Mouse (Mus musculus) embryonic facial prominence, embryonic 12.5 days (tissue): Measurements from ENCODE around the gene Acbd7. TPM values are rescaled to one million over a fixed set of nuclear protein-coding genes. Genes with fewer than 3 reads are reported as not detected.

Experiments used
- ATAC-seq: fragments of 200-750 bp; cut with Nextera tagmentation; 2 replicates; pipeline ENCODE4 v1.8.0; 2017; ENCODE audit not compliant: insufficient number of reproducible peaks, insufficient read depth, low FRiP score, low TSS enrichment
- H3K27ac ChIP-seq: fragments of 300-500 bp; sonication (generic); 2 replicates; pipeline ENCODE4 v1.5.1; 2016; ENCODE audit warnings: mild to moderate bottlenecking
- H3K27me3 ChIP-seq: fragments of 300-500 bp; sonication (generic); 2 replicates; pipeline ENCODE4 v1.6.1; 2016; ENCODE audit warnings: mild to moderate bottlenecking, moderate library complexity
- H3K36me3 ChIP-seq: fragments of 300-500 bp; sonication (generic); 2 replicates; pipeline ENCODE4 v1.6.1; 2016; ENCODE audit warnings: mild to moderate bottlenecking
- H3K4me1 ChIP-seq: fragments of 300-500 bp; sonication (generic); 2 replicates; pipeline ENCODE4 v1.6.1; 2016
- H3K4me2 ChIP-seq: fragments of 300-500 bp; sonication (generic); replicated peaks from 2 replicates; pipeline ENCODE4 v1.6.1; 2016; ENCODE audit warnings: mild to moderate bottlenecking, moderate library complexity
- H3K4me3 ChIP-seq: fragments of 300-500 bp; sonication (generic); 2 replicates; pipeline ENCODE4 v1.5.1; 2016; ENCODE audit warnings: mild to moderate bottlenecking
- H3K9ac ChIP-seq: fragments of 300-500 bp; sonication (generic); 2 replicates; pipeline ENCODE4 v1.6.1; 2016; ENCODE audit warnings: mild to moderate bottlenecking, moderate library complexity
- H3K9me3 ChIP-seq: fragments of 300-500 bp; sonication (generic); 2 replicates; pipeline ENCODE4 v1.6.1; 2016; ENCODE audit warnings: mild to moderate bottlenecking, moderate library complexity
- WGBS: fragments of 180-500 bp; shearing (Covaris S2); methylation state at CpG from one replicate; pipeline ENCODE4 v1.1.7; 2016; 5-methylcytosine and 5-hydroxymethylcytosine counted together
- polyA plus RNA-seq: library from polyadenylated mRNA; unstranded; fragments of >200 nt; fragmentation: Nextera tagmentation; extraction: Ambion mirVana; gene quantifications from 2 replicates; pipeline ENCODE4 v1.2.1, GENCODE M21; 2016

The Acbd7 gene
- polyA plus RNA-seq, 1 experiment from 2014 or later = 1.7 TPM

GRCm38 (mm10) chr2:3332056-3332455, 3.9 kb upstream of the Acbd7 start:
- Histone ChIP-seq H3K4me1 (peaks cover 9% of the 10 kb centered on the region; the same call in 1 of the 2 replicates), H3K4me3 (peak overlapping the region; percentile 70), H3K27ac (peak overlapping the region; percentile 54; the same call in 1 of the 2 replicates), H3K9me3 (no peaks in the 10 kb centered on the region), H3K27me3 (peaks cover 7% of the 10 kb centered on the region), H3K4me2 (peak overlapping the region; percentile 64), H3K36me3 (peaks cover 15% of the 10 kb centered on the region), H3K9ac (peak overlapping the region; percentile 65)
- WGBS = 2% methylated on average over 21 of the region's 21 CpGs
- ATAC-seq = no peak; the same call in 1 of the 2 replicates

- peak within 1 kb of the TSS; percentile 65 for H3K9ac ChIP-seq
- WGBS = under 1% methylated on average over 45 of the region's 45 CpGs
- peaks cover 7% of the 10 kb centered on the region for H3K27me3 ChIP-seq
- H3K4me1 ChIP-seq = peaks cover 9% of the 10 kb centered on the region; the same call in 1 of the 2 replicates
- no peaks in the 10 kb centered on the region for H3K9me3 ChIP-seq
- peak within 1 kb of the TSS; percentile 64 for H3K4me2 ChIP-seq
- peak; percentile 99 for ATAC-seq
- H3K4me3 ChIP-seq = peak within 1 kb of the TSS; percentile 70
- H3K36me3 ChIP-seq = peaks cover 11% of the 10 kb centered on the region
- peak within 1 kb of the TSS; percentile 54; the same call in 1 of the 2 replicates for H3K27ac ChIP-seq
Measured at GRCm38 (mm10) chr2:3332484-3333242, 3.3 kb upstream of the Acbd7 start, which contains the start of gene Rpp38. Rpp38 (minus strand) TSS chr2:3332643.

DNA sequence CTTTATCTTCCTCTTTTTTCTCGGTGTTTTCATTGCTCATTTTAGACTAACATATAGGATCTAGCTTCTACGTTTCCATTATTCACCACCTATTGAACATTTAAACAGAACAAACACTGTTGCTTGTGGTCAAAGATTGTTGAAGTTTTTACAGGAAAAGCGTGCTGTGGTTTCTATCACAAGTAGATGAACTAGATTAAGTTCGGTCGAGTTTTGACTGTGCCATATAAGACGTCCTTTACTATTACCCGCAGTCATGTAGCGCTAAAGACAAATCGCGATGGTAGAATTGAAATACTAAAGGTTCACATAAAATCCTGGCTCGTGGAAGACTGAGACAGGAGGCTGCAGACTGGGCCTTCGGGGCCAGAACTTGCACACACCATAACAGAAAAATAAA, 2.2 kb upstream of the Acbd7 start:
- peaks cover 9% of the 10 kb centered on the region; the same call in 1 of the 2 replicates for H3K4me1 ChIP-seq
- no peak overlapping the region for H3K9ac ChIP-seq
- H3K4me2 ChIP-seq = no peak overlapping the region
- WGBS = 90% methylated on average over 12 of the region's 12 CpGs
- H3K36me3 ChIP-seq = no peaks in the 10 kb centered on the region
- H3K4me3 ChIP-seq = no peak overlapping the region
- no peaks in the 10 kb centered on the region for H3K9me3 ChIP-seq
- no peak overlapping the region for H3K27ac ChIP-seq
- no peak for ATAC-seq
- H3K27me3 ChIP-seq = peaks cover 7% of the 10 kb centered on the region

DNA sequence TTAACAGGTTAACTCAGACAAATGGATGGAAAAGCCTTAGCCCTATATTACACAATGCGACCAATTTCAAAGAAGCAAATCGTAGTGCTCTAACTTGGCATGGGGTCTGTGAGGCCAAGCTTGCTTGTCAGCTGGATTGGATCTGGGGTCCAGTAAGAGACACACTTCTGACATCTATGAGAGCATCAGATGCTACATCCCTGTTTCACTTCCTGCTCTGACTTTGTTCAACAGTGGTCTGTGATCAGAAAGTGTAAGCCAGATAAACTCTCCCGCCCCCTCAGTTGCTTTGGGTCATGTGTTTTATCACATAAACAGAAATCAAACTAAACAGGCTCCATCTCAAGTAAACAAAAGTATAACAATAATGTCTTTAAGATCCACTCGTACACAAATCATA, 12.5 kb downstream of the Acbd7 start:
- H3K4me2 ChIP-seq = no peak overlapping the region
- H3K4me1 ChIP-seq = no peaks in the 10 kb centered on the region
- 77% methylated on average over 4 of the region's 4 CpGs for WGBS
- H3K4me3 ChIP-seq = no peak overlapping the region
- H3K27me3 ChIP-seq = 0 out of 2 replicates have a peak, but pooled peaks cover 3% of the 10 kb centered on the region
- no peak overlapping the region for H3K9ac ChIP-seq
- H3K36me3 ChIP-seq = no peaks in the 10 kb centered on the region
- no peak for ATAC-seq
- no peaks in the 10 kb centered on the region for H3K9me3 ChIP-seq
- no peak overlapping the region for H3K27ac ChIP-seq

GRCm38 (mm10) chr2:3348919-3349318, 13.0 kb downstream of the Acbd7 start:
- no peak overlapping the region for H3K9ac ChIP-seq
- 14% methylated on average over 3 of the region's 3 CpGs for WGBS

GRCm38 (mm10) chr2:3353160-3353559, 17.2 kb downstream of the Acbd7 start:
- H3K4me3 ChIP-seq = no peak overlapping the region
- no peak overlapping the region for H3K27ac ChIP-seq
- H3K9ac ChIP-seq = no peak overlapping the region
- ATAC-seq = no peak
- H3K27me3 ChIP-seq = no peaks in the 10 kb centered on the region
- H3K9me3 ChIP-seq = no peaks in the 10 kb centered on the region
- H3K36me3 ChIP-seq = no peaks in the 10 kb centered on the region
- no peak overlapping the region for H3K4me2 ChIP-seq
- H3K4me1 ChIP-seq = no peaks in the 10 kb centered on the region

More at GRCm38 (mm10) chr2:3348919-3349318, 13.0 kb downstream of the Acbd7 start:
- H3K4me1 ChIP-seq = no peaks in the 10 kb centered on the region
- H3K27me3 ChIP-seq = 0 out of 2 replicates have a peak, but pooled peaks cover 3% of the 10 kb centered on the region
- H3K4me2 ChIP-seq = no peak overlapping the region
- H3K4me3 ChIP-seq = no peak overlapping the region
- ATAC-seq = no peak
- no peaks in the 10 kb centered on the region for H3K9me3 ChIP-seq
- H3K27ac ChIP-seq = no peak overlapping the region
- H3K36me3 ChIP-seq = no peaks in the 10 kb centered on the region

- Histone ChIP-seq H3K27ac (no peak overlapping the region), H3K4me1 (no peaks in the 10 kb centered on the region), H3K9ac (no peak overlapping the region), H3K4me3 (no peak overlapping the region), H3K27me3 (no peaks in the 10 kb centered on the region), H3K36me3 (no peaks in the 10 kb centered on the region), H3K9me3 (no peaks in the 10 kb centered on the region), H3K4me2 (no peak overlapping the region)
- 88% methylated on average over 8 of the region's 8 CpGs for WGBS
- no peak for ATAC-seq
Measured at GRCm38 (mm10) chr2:3355793-3356192, 19.8 kb downstream of the Acbd7 start.

GRCm38 (mm10) chr2:3356311-3356710, 20.3 kb downstream of the Acbd7 start:
- Histone ChIP-seq H3K9me3 (no peaks in the 10 kb centered on the region), H3K4me3 (no peak overlapping the region), H3K27me3 (no peaks in the 10 kb centered on the region), H3K36me3 (no peaks in the 10 kb centered on the region), H3K4me1 (no peaks in the 10 kb centered on the region), H3K27ac (no peak overlapping the region), H3K4me2 (no peak overlapping the region), H3K9ac (no peak overlapping the region)
- ATAC-seq = no peak
- WGBS = 77% methylated on average over 3 of the region's 3 CpGs

DNA sequence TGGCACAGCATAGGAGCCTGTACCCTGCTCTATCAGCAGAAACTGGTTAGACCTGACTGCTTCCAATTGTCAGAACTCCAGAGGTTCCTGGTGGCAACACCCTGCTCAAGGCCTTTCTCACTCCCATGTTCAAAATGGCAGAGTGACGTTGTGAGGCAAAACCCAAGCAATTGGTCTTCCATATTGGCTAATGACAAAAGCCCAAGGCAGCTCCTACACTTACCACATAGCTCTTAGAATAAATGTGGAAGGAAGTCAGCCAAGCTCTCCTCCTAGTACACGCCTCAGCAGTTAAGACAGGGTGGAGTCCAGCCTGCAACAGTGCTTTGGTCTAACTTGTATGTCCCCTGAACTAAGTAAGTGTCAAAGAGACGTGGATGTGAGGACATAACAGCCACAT, 21.9 kb downstream of the Acbd7 start:
- Histone ChIP-seq H3K9me3 (no peaks in the 10 kb centered on the region), H3K4me2 (no peak overlapping the region), H3K4me1 (no peaks in the 10 kb centered on the region), H3K27me3 (no peaks in the 10 kb centered on the region), H3K36me3 (no peaks in the 10 kb centered on the region), H3K27ac (no peak overlapping the region), H3K9ac (no peak overlapping the region), H3K4me3 (no peak overlapping the region)
- whole genome bisulfite sequencing = 75% methylated on average over 3 of the region's 3 CpGs
- no peak for ATAC-seq

GRCm38 (mm10) chr2:3361067-3361466, 25.1 kb downstream of the Acbd7 start:
- no peak overlapping the region for H3K9ac ChIP-seq
- 80% methylated on average over 3 of the region's 3 CpGs for WGBS
- no peak overlapping the region for H3K4me2 ChIP-seq
- no peaks in the 10 kb centered on the region for H3K9me3 ChIP-seq
- no peaks in the 10 kb centered on the region for H3K36me3 ChIP-seq
- H3K27me3 ChIP-seq = no peaks in the 10 kb centered on the region; the same call in 1 of the 2 replicates
- no peaks in the 10 kb centered on the region for H3K4me1 ChIP-seq
- H3K27ac ChIP-seq = no peak overlapping the region
- no peak overlapping the region for H3K4me3 ChIP-seq
- ATAC-seq = no peak

DNA sequence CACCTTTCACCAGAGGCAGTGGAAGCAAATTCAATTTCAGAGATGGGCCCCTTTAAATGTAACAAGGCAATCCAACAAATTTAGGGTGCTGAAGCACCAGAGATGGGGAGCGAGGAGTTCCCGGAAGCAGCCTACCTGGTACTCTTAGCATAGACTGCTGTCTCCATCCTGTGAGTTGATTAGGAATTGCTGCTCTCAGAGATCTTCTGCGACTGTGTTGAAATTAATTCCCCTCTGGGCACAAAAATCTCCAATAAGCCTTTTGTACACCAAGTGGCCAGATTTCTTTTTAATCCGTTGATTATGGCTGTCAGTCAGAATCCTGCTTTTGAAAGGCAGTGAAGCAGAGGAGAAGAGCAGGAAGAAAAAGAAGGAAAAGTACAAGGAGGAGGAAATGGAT, 29.2 kb downstream of the Acbd7 start:
- Histone ChIP-seq H3K9me3 (no peaks in the 10 kb centered on the region), H3K27ac (no peak overlapping the region), H3K4me3 (no peak overlapping the region), H3K9ac (no peak overlapping the region), H3K4me1 (no peaks in the 10 kb centered on the region), H3K4me2 (no peak overlapping the region), H3K27me3 (no peaks in the 10 kb centered on the region; the same call in 1 of the 2 replicates), H3K36me3 (no peaks in the 10 kb centered on the region)
- WGBS = 60% methylated on average over 4 of the region's 4 CpGs
- no peak for ATAC-seq

DNA sequence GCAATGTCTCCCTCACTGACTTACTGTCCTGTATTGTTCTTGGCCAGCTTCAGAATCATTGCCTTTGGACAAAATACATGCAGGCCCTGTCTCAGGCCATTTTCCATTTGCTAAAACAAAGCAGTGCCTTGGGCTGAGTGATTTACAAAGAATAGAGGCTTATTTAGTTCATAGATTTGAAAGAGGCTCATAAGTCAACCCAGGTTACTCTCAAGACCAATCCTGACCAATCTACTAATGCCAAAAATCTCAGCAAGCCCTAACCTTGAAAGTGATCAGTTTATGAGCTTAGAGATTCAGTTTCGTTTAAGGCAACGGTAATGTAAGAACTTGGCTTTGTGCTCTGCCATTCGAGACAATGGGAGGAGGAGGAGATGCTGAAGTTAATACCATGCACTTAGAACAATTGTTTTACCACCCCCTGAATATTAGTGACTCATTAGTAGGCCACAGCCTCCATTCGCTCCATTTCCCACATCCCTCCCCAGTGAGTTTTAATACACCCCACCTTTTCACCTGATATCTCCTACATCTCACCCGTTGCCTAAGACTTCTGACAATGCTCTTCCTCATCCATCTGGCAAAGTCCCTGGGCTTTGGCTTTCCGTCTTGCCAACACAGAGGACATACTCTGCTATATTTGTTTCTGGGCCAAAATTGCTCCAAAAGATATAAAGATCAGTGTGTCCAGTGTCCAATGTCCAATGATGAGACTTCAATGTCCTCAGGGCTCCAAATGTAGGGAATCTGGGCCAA, 51.3 kb downstream of the Acbd7 start:
- 80% methylated on average over 6 of the region's 6 CpGs for WGBS
- no peak for ATAC-seq
- Histone ChIP-seq H3K27me3 (no peaks in the 10 kb centered on the region), H3K4me2 (no peak overlapping the region), H3K4me1 (no peaks in the 10 kb centered on the region), H3K9ac (no peak overlapping the region), H3K9me3 (no peaks in the 10 kb centered on the region), H3K4me3 (no peak overlapping the region), H3K36me3 (no peaks in the 10 kb centered on the region), H3K27ac (no peak overlapping the region)
